Mouse (Mus musculus) layer of hippocampus, adult 18-20 months (tissue): Measurements from ENCODE around the gene 1700003F12Rik. TPM values are rescaled to one million over a fixed set of nuclear protein-coding genes. Genes with fewer than 3 reads are reported as not detected.

Source experiments
- DNase-seq, 2 experiments: peaks; one replicate each; pipeline ENCODE4 v3.0.0; 2022; ENCODE audit warnings: low spot score in 2 of 2
- long read RNA-seq: library from polyadenylated mRNA; stranded (forward); transcript quantifications from one replicate; pipeline ENCODE4 v2.0.0, GENCODE M21; 2021
- total RNA-seq, 2 experiments: library from RNA; stranded (reverse); gene quantifications; 2 replicates each; pipeline ENCODE4 v1.2.3; 2021

Gene 1700003F12Rik
- under 1 TPM in 1 of 2 experiments, not detected in 1; 0.47 TPM for total RNA-seq
- long read RNA-seq: 0 reads

DNA sequence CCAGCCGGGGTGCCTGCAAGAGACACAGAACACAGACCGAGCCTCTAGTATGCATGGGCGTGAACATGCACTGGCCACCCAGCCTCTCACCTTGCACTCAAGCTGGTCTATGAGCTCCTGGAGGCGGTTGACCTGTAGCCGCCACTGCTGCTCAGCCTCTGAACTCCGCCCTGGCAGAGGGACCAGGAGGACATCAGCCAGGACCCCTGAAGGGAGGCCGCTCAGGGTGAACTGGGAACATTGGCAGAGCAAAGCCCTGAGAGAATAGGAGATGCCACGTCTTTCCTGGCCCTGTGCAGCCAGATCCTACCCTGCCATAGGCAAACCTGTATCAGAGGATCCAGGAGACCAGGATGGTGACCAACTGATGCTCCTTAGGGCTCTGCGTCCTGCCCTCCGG lies at the start of gene 1700003F12Rik:
TSS of gene 1700003F12Rik (plus strand) at position 375 of the 400 bp plus-strand sequence.
- DNase-seq: no peak

DNA sequence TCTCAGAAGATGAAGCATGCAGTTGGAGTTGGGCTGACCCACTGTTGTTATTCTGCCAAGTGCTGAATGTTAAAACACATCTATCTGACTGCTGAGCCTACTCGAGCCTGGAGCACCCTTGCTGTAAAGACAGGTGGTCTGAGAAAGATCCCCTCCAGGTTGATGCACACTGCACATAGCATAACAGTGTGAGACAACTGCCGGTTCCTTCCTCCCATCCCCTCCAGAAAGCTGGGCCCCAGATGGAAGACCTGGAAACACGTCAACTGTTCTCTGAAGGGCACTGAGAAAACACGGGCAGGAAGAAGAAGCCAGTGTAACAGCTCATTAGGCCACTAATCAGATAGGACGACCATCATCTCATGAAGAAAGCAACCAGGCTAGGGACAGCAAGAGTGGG lies 48.3 kb upstream of the 1700003F12Rik start:
- DNase-seq: no peak

DNA sequence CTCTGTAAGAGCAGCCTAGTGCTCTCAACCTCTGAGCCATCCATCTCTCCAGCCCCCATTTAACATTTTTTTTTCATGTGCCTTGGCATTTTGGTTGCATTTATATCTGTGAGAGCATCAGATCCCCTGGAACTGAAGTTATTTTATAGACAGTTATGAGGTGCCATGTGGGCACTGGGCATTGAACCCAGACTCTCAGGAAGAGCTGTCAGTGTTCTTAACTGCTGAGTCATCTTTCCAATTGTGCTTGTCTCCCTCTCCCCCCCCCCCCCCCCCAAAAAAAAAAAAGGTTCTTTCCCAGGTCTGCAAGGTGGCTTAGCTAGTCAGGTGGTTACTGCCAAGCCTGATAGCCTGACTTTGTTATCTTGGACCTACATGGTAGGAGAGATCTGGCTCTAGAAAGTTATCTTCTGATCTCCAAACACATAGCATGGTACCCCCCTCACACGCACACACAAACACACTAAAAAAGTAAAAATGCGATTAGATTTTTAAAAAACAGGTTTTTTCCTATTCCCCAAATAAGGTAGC lies 47.1 kb upstream of the 1700003F12Rik start:
- DNase-seq: no peak

DNA sequence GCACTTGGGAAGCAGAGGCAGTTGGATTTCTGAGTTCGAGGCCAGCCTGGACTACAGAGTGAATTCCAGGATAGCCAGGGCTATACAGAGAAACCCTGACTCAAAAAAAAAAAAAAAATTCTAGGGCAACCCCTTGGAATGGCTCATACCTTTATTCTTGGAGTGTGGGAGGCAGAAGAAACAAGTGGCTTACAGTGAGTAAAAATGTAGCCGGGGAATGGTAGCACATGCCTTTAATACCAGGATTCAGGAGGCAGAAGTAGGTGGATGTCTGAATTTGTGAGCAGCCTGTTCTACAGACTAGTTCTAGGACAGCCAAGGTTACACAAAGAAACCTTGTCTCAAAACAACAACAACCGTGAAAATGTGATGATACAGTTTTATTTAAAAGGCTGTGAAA lies 46.1 kb upstream of the 1700003F12Rik start:
- DNase-seq: no peak

DNA sequence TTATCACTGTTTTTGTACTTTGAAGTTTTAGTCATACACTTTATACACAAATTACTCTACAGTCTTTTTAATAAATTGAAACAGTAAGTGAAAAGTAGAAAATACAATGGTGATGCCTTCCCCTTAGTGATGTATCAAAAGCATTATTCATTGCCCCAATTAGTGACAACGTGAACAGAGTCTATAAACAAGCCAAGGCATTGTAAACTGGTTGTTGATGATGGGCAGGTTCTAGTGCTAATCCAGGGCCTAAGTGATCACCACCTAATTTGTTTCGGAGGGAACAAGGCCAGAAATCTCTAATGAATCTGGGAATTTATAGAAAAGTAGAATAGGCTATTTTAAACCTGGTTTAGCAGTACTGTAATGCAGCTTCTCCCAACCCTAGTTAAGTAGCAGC lies 39.8 kb upstream of the 1700003F12Rik start:
- DNase-seq: no peak

DNA sequence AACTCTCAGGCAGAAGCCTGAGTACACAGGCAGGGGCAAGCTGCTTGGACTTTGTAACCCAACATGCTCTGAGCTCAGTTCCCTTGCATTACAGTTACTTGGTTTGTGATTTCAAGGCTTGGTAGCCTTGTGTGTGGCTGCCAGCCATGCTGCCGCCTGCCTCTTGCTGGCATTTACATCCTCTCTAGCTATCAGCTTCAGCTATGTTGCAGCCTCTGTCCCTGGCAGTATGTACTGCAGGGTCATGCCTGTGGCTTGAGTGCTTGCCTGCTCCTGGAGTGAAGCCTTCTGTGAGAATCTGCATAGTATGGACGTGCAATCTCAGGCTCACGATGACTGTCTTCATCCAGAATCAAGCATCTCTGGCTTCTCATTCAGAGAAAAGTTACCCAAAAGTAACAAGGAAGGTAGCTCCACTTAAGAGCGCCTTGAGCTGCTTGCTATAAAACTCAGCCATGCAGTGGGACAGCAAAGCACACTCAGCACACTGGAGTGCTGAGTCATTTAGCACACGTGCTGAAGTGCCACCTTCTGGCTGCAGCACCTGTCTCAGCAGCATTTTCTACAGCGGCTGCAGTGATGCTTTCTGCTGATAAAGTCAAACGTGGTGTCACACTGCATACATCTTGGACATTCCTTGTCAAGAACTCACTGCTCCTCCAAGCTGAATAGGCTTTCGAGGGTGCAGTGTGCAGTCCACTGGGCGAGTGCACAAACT lies 39.2 kb upstream of the 1700003F12Rik start:
- peak in 1 of 2 experiments; percentile 25 for DNase-seq

DNA sequence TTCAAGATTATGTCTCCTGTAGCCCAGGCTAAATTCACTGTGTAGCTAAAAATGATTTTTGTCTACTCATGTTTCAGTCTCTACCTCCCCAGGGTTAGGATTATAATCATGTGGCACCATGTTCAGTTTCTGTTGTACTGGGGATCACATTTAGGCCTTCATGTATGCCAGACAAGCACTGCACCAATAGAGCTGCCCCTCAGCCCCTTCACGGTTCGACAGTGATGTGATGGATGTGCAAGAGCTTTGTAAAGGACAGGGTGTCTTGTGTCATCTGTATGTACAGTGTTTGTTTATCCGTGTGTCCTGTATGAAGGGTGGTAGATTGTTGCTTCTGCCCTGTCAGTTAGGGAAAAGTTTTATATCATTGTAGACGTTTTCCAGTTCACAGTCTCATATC lies 38.4 kb upstream of the 1700003F12Rik start:
- DNase-seq: no peak

- DNase-seq: no peak
Observed at GRCm38 (mm10) chr2:154510141-154510540, 36.7 kb upstream of the 1700003F12Rik start.

DNA sequence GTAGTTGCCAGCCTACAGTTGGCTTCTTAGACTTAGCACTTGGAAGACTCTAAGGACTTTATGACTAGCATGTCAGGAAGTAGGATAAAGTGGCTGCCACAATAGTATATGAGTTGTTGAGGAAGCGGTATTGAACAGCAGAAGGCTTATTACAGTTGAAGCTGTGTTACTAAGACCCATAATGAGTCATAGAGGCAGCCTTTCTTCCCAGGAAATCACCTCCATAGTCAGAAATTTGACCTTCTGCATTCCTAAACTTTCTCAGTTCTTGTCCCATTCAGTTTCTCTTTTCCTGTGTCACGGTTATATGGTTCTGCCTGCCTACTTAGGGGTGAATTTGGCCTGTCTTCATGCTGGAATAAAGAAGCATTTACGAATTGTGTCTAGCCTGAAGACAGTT lies 29.9 kb upstream of the 1700003F12Rik start:
- no peak for DNase-seq

DNA sequence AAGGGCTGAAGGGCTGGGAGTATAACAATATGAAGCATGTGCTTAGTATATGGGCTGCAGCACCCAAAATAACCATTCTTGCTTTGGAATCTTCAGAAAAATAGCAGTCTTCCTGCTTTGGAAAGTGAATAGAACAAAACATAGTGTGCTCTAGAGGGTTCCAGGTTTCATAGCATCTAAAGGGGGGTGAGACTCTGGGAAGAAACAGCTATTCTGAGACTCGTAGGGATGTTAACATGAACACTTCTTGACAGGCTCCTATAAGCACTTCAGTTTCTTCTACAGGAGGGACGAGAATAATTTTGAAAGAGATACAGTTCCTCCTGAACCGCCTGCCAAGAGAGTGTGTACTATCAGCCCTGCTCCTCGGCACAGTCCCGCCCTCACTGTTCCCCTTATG lies 29.5 kb upstream of the 1700003F12Rik start:
- DNase-seq: no peak

- no peak for DNase-seq
Observed at GRCm38 (mm10) chr2:154521449-154521848, 25.4 kb upstream of the 1700003F12Rik start.

DNA sequence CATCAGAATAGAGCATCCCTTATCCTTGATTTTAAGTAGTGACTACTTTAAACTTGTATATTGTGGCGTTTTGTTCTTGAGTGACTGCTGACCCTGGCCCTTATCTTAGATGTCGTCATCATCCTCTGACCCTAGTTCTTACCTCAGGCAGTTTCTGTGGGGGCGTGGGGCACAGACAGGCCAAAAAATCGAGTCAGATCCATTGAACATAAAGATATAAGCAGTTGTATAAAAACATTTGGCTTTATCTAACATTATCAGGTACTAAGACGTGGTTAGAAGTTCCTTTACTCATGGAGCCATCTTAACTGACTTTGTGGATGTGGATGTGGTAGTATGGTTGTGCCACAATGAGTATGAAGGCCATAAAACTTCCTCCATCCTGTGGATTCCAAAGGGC lies 24.6 kb upstream of the 1700003F12Rik start:
- no peak for DNase-seq

GRCm38 (mm10) chr2:154525285-154525684 lies 21.6 kb upstream of the 1700003F12Rik start:
- DNase-seq: peak; percentile 58 to 82

DNA sequence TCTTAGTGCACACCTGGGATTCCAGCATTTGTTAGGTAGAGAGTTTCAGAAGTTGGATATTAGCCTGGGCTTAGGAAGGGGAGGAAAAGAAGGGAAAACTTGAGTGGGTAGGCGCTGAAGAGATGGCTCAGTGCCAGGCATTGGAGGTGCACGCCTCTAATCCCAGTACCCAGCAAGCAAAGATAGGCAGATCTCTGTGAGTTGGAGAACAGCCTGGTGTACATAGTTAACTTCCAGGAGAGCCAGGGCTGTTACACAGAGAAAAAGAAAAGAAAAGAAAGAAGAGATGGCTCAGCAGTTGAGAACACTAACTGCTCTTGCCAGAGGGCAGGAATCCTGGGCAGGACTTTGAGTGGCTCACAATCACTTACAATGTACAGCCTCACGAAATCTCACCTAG lies 20.4 kb upstream of the 1700003F12Rik start:
- DNase-seq: no peak

DNA sequence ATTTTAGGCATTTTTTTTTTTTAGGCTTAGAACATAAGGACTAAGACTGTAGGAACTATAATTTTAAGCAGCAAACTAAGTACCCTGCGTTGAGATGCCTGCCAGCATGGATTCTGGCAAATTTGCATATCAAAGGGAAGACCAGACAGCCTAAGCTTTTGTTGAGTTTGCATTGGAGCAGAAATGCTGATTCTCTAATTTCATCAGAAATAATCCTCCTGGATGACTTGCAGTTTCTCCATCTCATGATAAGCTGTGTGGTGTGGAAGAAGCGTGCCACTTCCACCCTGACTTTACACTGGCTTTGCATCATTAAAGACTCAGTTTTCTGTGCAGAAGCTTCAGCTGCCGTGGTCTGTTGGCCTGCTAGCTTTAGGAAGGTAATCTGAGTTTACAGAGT lies 14.0 kb upstream of the 1700003F12Rik start:
- DNase-seq: no peak

- DNase-seq: no peak
Observed at GRCm38 (mm10) chr2:154534704-154535270, 12.1 kb upstream of the 1700003F12Rik start.

- DNase-seq: peak in 1 of 2 experiments; percentile 68
Observed at GRCm38 (mm10) chr2:154538310-154538709, 8.6 kb upstream of the 1700003F12Rik start.

DNA sequence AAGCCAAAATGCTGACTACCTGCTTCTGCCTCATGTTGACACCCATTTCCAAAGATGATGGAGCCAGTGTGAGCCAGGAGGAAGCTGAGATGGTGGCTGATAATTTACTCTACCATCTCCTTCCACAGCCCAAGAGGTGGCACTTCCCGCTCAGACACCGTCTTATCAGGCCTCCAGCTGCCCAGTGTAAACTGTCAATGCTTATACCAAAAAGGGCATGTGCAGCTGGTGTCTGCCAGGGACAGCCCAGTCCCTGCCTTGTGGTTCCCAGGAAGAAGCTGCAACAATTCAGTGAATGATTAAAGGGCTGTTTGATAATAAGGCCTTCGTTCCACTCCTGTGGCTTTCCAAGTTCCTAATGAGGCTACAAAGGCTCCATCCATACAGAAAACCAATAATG lies 8.2 kb upstream of the 1700003F12Rik start:
- no peak for DNase-seq

- DNase-seq: peak in 1 of 2 experiments; percentile 81
Observed at GRCm38 (mm10) chr2:154539720-154540119, 7.2 kb upstream of the 1700003F12Rik start.

DNA sequence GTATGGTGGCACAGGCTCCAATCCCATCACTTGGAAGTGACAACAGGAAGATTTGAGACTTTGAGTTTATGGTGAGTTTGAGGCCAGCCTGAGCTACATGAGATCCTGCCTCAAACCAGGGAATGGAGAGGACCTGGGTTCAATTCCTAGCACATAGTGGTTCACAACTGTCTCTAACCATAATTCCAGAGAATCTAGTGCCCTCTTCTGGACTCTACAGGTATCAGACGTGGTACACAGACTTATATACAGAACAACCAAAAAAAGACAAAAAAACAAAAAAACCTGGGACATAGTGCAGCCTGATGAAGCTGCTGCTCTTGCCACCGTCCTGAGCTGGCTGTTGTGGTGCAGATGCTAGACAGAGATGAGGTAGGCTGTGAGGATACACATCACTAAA lies 5.3 kb upstream of the 1700003F12Rik start:
- no peak for DNase-seq

- peak; percentile 51 to 81 for DNase-seq
Observed at GRCm38 (mm10) chr2:154543567-154544347, 3.1 kb upstream of the 1700003F12Rik start.

GRCm38 (mm10) chr2:154548688-154549087 lies 1.8 kb downstream of the 1700003F12Rik start:
- DNase-seq: no peak
